Mouse (Mus musculus) Patski (cell line): ENCODE measurements at regions not wholly inside any gene's neighbourhood (a gene's known extent, or its start where the extent isn't known, plus 50 kb on each side); places are given as distances from the start of the nearest gene placed in this dataset.

Experiments used
- ATAC-seq: fragments of 100-300 bp; one replicate; pipeline ENCODE4 v1.8.0; 2021
- CTCF ChIA-PET: fragments of 350-600 bp; sonication (Branson Sonifier 250); formaldehyde crosslinking; loops from one replicate; lab custom pipeline; 2022; ENCODE audit warnings: inconsistent platforms; lab: Charles Lee
- POLR2A ChIA-PET: fragments of 350-600 bp; sonication (Branson Sonifier 250); formaldehyde crosslinking; loops from one replicate; lab custom pipeline; 2022; ENCODE audit warnings: antibody characterized with exemption, inconsistent platforms; lab: Charles Lee
- DNase-seq: peaks from one replicate; pipeline ENCODE4 v3.0.0-alpha.2; 2011; ENCODE audit warnings: low read depth, low spot score
- H3K27me3 ChIP-seq: fragments of 371-371 bp; one replicate; pipeline ENCODE4 v1.5.1; 2021
- CTCF ChIP-seq: fragments of 100-300 bp; IDR thresholded peaks from one replicate; pipeline ENCODE4 v1.5.1; 2021
- in situ Hi-C: fragments of 300-500 bp; cut with MboI; formaldehyde crosslinking; loops from 3 replicates; pipeline ENCODE4 v1.11.1; 2018; ENCODE audit warnings: low pct_unique_long_range_greater_than_20kb, mixed read lengths

DNA sequence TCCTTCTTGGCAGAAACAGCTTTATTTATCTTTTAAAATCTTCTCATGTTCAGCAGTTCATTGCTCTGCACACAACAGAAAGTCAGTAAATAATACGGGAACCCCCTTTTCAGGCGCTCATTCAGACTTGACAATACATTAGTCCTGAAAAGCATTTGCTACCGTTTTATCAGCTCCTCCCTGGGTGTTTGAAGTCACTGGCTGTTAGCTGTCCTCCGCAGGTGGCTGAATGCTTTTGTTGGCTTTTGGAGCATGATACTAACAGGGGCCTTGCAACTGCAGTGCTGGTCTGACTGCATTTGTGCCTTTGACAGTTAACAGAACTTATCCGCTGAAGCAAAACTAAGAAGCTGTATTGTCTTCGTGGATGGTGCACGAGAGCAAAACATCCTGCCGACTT is 135.0 kb upstream of the Gm4301 start:
- in situ Hi-C loops, result no loop called here
- ChIA-PET POLR2A (no interaction called here), CTCF (no interaction called here)
- H3K27me3 ChIP-seq, result peaks cover 3% of the 10 kb centered on the region
- ATAC-seq (no peak), DNase-seq (no peak)
- no peak for TF ChIP-seq CTCF

DNA sequence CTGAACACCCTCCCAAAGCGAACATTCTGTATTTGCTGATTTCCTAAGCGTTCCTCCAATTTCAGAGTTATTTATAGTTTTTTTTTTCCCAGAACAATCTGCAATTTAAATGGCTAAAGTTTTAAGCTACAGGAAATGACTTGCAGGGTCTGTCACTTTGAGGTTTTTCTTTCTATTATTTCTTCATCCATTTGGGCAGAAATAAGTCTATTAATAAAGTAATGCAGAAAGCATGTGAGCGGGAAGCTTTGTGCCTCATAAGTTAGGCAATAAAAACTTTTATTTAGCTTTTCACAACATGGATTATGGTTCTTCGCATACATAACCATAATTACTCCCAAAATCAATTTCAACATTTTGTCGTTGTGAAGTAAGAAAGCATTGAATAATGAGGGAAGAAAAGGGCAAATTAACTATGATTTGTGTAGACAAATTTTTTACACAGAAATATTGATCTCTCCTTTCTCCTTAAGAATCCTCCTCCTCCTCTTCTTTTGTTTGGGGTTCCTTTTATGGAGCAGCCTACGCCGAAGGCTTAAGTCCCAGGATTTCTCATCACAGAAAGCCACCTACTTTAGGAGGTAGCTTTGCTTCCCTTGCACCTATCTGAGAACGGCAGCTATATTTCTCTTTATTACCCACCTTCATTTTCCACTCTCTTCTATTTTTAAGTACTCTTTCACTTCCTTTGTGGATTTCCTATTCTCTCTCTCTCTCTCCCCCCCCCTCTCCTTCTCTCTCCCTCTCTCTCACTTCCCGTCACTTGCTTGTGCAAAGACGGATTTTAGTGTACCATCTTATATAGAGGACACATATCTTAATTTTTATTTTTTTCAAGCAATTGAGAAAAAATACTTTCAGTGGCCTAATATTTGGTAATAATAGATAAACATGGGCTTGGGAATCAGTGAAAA is 128.6 kb upstream of the Gm4301 start:
- no peak for TF ChIP-seq CTCF
- ChIA-PET CTCF (no interaction called here), POLR2A (no interaction called here)
- in situ Hi-C loops, result no loop called here
- ATAC-seq (no peak), DNase-seq (no peak)
- no peaks in the 10 kb centered on the region for H3K27me3 ChIP-seq

DNA sequence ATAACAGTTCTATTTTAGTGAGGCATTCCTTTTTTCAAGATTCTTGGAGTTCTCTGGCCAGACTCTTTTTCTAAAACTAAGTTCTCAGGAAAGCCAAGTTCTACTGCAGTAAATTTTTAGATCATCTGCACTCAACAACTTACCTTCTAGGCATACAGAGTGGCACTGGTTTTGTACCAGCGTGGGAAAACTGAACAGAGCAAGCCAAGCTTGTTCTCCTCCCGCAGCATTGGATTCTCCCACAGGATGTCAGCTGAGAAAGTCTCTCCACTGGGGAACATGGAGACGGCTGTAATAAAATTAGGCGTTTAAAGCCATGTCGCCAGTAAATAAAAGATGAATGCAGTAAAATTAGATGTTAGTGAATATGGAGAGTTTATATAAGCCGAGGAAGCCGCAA is 124.8 kb upstream of the Gm4301 start:
- DNase-seq, result no peak
- in situ Hi-C loops, result no loop called here
- ChIA-PET CTCF (no interaction called here), POLR2A (no interaction called here)
- TF ChIP-seq CTCF, result no peak
- ATAC-seq, result no peak
- no peaks in the 10 kb centered on the region for H3K27me3 ChIP-seq

DNA sequence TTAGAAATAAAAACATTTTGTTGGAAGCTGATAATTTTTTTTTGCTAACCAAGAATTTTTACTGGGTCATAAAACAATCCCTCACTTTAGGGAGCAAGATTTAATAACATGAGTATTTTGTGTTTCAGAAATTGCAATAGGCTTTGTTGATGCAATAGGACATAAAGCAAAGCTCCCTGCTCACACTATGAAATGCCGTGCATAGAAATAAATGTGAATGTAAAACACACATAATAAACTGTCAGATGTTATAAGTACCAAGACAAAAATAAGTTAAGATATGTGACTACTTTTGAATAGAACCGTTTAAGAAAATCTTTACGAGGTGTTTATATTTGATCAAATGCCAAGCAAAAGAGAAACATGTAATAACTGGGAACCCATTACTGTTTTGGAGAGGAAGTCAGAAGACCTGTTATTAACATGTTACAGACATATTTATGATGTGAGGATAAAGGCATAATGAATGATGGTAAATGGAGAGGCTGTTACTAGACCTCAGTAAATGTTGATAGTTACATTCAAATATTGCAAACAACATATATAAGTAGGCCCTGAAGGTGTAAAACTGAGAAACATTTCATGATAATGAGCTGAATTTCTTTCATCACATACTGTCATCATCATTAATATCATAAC is 110.9 kb upstream of the Gm4301 start:
- ATAC-seq (no peak), DNase-seq (no peak)
- in situ Hi-C loops, result no loop called here
- ChIA-PET POLR2A (no interaction called here), CTCF (no interaction called here)
- no peak for TF ChIP-seq CTCF
- H3K27me3 ChIP-seq, result peaks cover 14% of the 10 kb centered on the region

DNA sequence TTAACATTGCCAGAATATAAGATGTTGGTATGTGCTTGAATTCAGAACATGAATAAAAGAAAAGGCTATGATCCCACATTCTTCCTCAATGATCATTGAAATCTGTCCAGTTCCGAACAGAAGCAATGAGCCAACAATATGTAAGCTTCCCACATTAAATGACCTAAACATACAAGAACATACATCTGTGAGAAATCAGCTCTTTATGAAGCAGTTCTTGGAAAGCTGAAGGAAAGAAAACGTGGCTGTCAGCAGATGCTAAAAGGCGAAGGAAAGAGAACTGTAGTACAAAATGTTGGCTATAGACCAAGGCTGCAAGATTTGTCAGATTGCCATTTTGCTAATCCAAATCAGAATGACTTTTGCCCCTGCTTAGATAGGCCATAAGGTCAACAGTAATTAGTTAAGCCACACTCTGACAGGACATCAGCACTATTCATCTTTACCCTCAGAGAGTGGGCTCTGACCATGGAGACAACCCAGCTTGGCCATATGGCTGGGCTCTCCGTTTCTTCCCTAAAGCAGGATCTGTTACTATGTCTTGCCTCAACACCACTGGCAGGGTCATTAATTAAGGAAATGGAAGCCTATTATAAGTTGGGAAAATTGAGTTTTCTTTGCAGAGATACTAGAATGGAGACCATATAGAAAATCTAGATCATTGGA is 76.1 kb upstream of the Gm4301 start:
- POLR2A ChIA-PET, result no interaction called here
- ATAC-seq, result no peak
- CTCF ChIA-PET, result no interaction called here
- in situ Hi-C loops, result no loop called here
- no peaks in the 10 kb centered on the region for H3K27me3 ChIP-seq
- no peak for TF ChIP-seq CTCF
- no peak for DNase-seq

DNA sequence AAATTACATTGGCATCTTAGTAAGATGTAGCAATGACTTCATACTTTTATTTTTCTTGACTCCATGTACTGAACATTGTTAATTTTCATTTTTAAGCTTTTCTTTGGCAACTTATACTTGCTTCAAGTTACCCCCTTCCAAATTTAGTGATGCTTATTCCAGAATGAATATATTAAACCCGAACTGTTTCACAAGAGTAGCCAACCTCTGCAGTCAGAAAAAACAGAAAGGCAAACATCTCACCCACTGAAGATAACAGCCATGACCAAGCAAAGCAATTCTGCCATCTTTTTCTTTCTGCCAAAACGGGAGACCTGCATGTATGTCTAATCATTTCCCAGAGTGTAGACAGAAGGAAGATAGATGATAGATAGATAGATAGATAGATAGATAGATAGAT is 72.0 kb upstream of the Gm4301 start:
- in situ Hi-C loops, result no loop called here
- ChIA-PET CTCF (no interaction called here), POLR2A (no interaction called here)
- ATAC-seq (no peak), DNase-seq (no peak)
- no peaks in the 10 kb centered on the region for H3K27me3 ChIP-seq
- TF ChIP-seq CTCF, result no peak

DNA sequence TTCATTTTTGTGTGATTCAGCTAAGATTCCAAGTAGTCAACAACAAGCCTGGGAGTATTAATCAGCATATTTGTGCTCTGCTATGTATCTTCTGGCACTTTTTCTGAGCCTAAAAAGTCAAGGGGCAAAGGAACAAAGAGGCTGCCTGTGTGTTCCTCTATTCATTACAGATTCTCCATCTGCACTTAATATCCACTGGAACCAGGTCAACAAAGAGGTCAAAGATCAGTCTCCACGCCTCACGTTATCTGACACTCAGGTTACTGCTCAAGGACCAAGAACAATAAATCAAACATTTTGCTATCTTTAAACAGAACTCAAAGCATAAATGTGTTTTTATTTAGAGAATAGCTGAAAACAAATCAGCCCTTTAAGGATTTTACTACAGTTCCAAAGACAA is 71.4 kb upstream of the Gm4301 start:
- in situ Hi-C loops, result no loop called here
- no peak for ATAC-seq
- ChIA-PET POLR2A (no interaction called here), CTCF (interaction anchor here (1.1 kb wide), 1 partner anchor 9 kb away, joined by 4 read pairs; no protein-coding TSS in a partner anchor)
- H3K27me3 ChIP-seq, result peaks cover 3% of the 10 kb centered on the region
- DNase-seq, result no peak
- TF ChIP-seq CTCF, result no peak

DNA sequence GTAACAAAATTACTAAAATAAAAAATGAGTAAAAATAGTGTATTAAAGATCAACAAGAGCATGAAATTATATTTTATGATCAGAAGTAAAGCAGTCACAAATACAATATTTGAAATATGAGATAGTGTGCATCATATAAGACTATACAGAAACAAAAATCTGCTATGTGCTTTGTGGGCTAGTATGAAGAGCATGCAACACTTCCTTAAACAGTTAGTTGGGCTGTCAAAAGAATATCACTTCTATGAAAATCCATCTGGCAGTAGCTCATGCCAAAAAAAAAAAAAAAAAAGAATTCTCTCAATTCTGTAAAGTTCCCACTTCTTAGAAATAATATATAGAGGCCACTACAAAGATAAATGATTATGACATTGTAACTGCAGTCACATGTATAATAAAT is 53.0 kb upstream of the Gm4301 start:
- ATAC-seq (no peak), DNase-seq (no peak)
- in situ Hi-C loops, result no loop called here
- H3K27me3 ChIP-seq, result peaks cover 1% of the 10 kb centered on the region
- ChIA-PET POLR2A (no interaction called here), CTCF (no interaction called here)
- TF ChIP-seq CTCF, result no peak
